In the genomic region with DNA sequence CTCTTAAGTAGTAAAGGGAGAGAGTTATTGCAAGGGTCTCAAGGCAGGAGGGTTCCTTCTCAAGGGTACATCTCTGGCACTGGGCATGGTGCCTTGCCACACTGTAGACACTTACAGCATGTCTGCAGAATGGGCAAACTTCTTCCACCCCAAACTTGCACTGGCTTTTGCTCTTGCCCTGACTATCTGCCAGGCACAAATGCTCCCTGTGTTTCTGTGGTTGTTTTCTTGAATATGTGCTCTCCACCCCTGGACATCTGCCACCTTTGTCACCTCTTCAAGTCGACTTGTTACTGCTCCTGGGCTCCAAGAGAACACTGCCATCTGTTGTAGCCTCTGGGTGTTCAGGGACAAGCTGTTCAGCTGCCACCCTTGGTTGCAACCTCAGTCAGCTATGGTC, we compare ENCODE assay signal across 20 mouse cellular contexts. TPM values are rescaled to one million over a fixed set of nuclear protein-coding genes. Genes with fewer than 3 reads are reported as not detected.
DNase-seq lines count a peak whose midpoint lies in the region; ATAC-seq and TF ChIP-seq lines count a peak whose summit lies in the region.
"Had no signal": no experiment of that assay in that cellular context is flagged by ENCODE, and none has a peak within 500 bp of the region (broad histone marks: within the 10 kb centered on the region; RNA-seq: fewer than 3 reads in every experiment).

No protein-coding gene starts in this region.

- H3K36me3 ChIP-seq in lung, postnatal 0 days (ENCODE audit: insufficient read depth, low read length) = no peaks in the 10 kb centered on the region
- H3K36me3 ChIP-seq in forebrain, embryonic 12.5 days (replicated peaks) = no peaks in the 10 kb centered on the region
- H3K36me3 ChIP-seq: embryonic facial prominence, embryonic 12.5 days; heart, embryonic 12.5 days; hindbrain, embryonic 10.5 days; hindbrain, embryonic 15.5 days had no signal

- TF ChIP-seq EP300 in lung, postnatal 0 days (IDR thresholded peaks at IDR 0.05) = no peak

- 43% methylated on average over 1 of the region's 1 CpGs for WGBS in lung, postnatal 0 days
- WGBS in forebrain, embryonic 12.5 days = 43% methylated on average over 1 of the region's 1 CpGs

- ATAC-seq in lung, postnatal 0 days = no peak
- no peak for ATAC-seq in forebrain, embryonic 12.5 days (ENCODE audit: low FRiP score)
- ATAC-seq: forebrain, embryonic 16.5 days; intestine, postnatal 0 days had no signal

- H3K27ac ChIP-seq in lung, postnatal 0 days (ENCODE audit: low read length) = no peak overlapping the region
- no peak overlapping the region for H3K27ac ChIP-seq in forebrain, embryonic 12.5 days
- H3K27ac ChIP-seq in left cerebral cortex, adult 2 months = no peak overlapping the region
- H3K27ac ChIP-seq: embryonic facial prominence, embryonic 12.5 days; hindbrain, embryonic 10.5 days; hindbrain, embryonic 15.5 days had no signal

- no peak overlapping the region for H3K4me2 ChIP-seq in lung, postnatal 0 days (replicated peaks; ENCODE audit: low read depth, low read length)
- no peak overlapping the region for H3K4me2 ChIP-seq in forebrain, embryonic 12.5 days
- H3K4me2 ChIP-seq: embryonic facial prominence, embryonic 12.5 days; heart, embryonic 12.5 days; hindbrain, embryonic 15.5 days had no signal

- no peaks in the 10 kb centered on the region for H3K4me1 ChIP-seq in lung, postnatal 0 days (ENCODE audit: insufficient read depth, low read depth, low read length)
- H3K4me1 ChIP-seq in forebrain, embryonic 12.5 days = no peaks in the 10 kb centered on the region
- H3K4me1 ChIP-seq: embryonic facial prominence, embryonic 12.5 days; heart, embryonic 12.5 days; hindbrain, embryonic 10.5 days; hindbrain, embryonic 15.5 days had no signal

- intact Hi-C loops in left cerebral cortex, adult 2 months (cut with DNase I) = loop anchor here (5.0 kb wide), 1 partner anchor 226 kb away; no protein-coding TSS in a partner anchor

- H3K27me3 ChIP-seq in lung, postnatal 0 days (replicated peaks; ENCODE audit: insufficient read depth, low read length) = no peaks in the 10 kb centered on the region
- no peaks in the 10 kb centered on the region for H3K27me3 ChIP-seq in forebrain, embryonic 12.5 days
- H3K27me3 ChIP-seq: embryonic facial prominence, embryonic 12.5 days; heart, embryonic 12.5 days; hindbrain, embryonic 15.5 days had no signal

- H3K9ac ChIP-seq in lung, postnatal 0 days (replicated peaks; ENCODE audit: low read depth) = no peak overlapping the region
- H3K9ac ChIP-seq in forebrain, embryonic 12.5 days = no peak overlapping the region
- H3K9ac ChIP-seq: embryonic facial prominence, embryonic 12.5 days; heart, embryonic 12.5 days; hindbrain, embryonic 15.5 days had no signal

- no peak overlapping the region for H3K4me3 ChIP-seq in lung, postnatal 0 days (ENCODE audit: low read depth, low read length)
- H3K4me3 ChIP-seq in forebrain, embryonic 12.5 days (replicated peaks) = no peak overlapping the region
- H3K4me3 ChIP-seq in left cerebral cortex, adult 2 months = no peak overlapping the region
- H3K4me3 ChIP-seq: embryonic facial prominence, embryonic 12.5 days; heart, embryonic 12.5 days; hindbrain, embryonic 10.5 days; hindbrain, embryonic 15.5 days had no signal

- 0 out of 2 replicates have a peak, but pooled peaks have one; percentile 9 for TF ChIP-seq CTCF in lung, postnatal 0 days (IDR thresholded peaks at IDR 0.05)
- no peak for TF ChIP-seq CTCF in left cerebral cortex, adult 2 months (IDR thresholded peaks at IDR 0.05)

- H3K9me3 ChIP-seq in lung, postnatal 0 days (ENCODE audit: low read length) = no peaks in the 10 kb centered on the region
- H3K9me3 ChIP-seq in forebrain, embryonic 12.5 days = no peaks in the 10 kb centered on the region
- H3K9me3 ChIP-seq: embryonic facial prominence, embryonic 12.5 days; heart, embryonic 12.5 days; hindbrain, embryonic 10.5 days; hindbrain, embryonic 15.5 days had no signal

- DNase-seq in cerebellum, adult 11 months = peak; percentile 3
- no peak for DNase-seq in cerebellum, adult 8-10 months
- no peak for DNase-seq in lung, postnatal 0 days (ENCODE audit: low spot score)
- no peak for DNase-seq in lung, postnatal 36 days
- peak; percentile 55 for DNase-seq in brain, adult 2 months (ENCODE audit: low read depth, low spot score)
- DNase-seq in cerebellum, adult 9-10 months = peak; percentile 23
- no peak for DNase-seq in left cerebral cortex, adult 2 months (ENCODE audit: extremely low spot score in 1 of 2, low spot score in 2 of 2)
- DNase-seq: adrenal gland, postnatal 14 days; gastrocnemius, postnatal 10 days had no signal

RNA-seq across cellular contexts. Expression of gene Il1r2, which starts 57.8 kb away (rescaled TPM):
- polyA plus RNA-seq in lung, postnatal 0 days (2015; fragmentation: Nextera tagmentation; extraction: Ambion mirVana) = 1.8 and 3.9 TPM in 2 replicates
- 0.40 and 0.47 TPM in 2 replicates for polyA plus RNA-seq in forebrain, embryonic 12.5 days (2016; fragmentation: Nextera tagmentation; extraction: Ambion mirVana)
- not detected for total RNA-seq in left cerebral cortex, adult 2 months (2021)
- total RNA-seq: gastrocnemius, postnatal 4 days; heart, adult 8-10 months; heart, postnatal 25 days; MEL had no signal

Comparison
In these comparisons a context has a peak if more than half of its experiments do, and no peak if none do; other contexts are left out.
1. DNase-seq: peak in cerebellum, adult 11 months (single experiment), brain, adult 2 months (single experiment) and cerebellum, adult 9-10 months (single experiment); none in cerebellum, adult 8-10 months (single experiment), lung, postnatal 0 days (single experiment), lung, postnatal 36 days (single experiment) and left cerebral cortex, adult 2 months (0 of 2).